Mouse (Mus musculus): Measurements from ENCODE around the gene Zfp574. TPM values are rescaled to one million over a fixed set of nuclear protein-coding genes. Genes with fewer than 3 reads are reported as not detected.
"Not testable (repeated sequence)": the region's sequence is repeated elsewhere in the genome, so short reads cannot be mapped to it uniquely, and the experiment has no call there.

The Zfp574 gene
- polyA plus RNA-seq, 1 experiment, result 65.0 TPM

DNA sequence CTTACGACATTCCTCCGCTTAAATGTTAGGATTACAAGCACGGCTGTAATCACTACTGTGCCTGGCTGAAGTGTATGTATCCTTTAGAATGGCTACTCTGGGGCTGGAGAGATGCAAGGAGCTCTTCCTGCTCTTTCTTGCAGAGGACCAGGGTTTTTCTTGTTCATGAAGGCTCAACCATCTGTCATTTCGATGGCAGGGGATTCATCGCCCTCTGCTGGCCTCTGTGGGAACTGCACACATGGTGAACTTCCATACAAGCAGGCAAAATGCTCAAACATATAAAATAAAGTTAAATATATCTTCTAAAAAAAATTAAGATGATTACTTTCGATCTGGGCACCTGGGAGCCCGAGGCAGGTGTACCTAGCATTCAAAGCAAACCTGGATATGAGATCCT is 36.5 kb upstream of the Zfp574 start:
- peak; percentile 72 for DNase-seq
- no peaks in the 10 kb centered on the region for H3K27me3 ChIP-seq (ENCODE audit: control insufficient read depth, insufficient read depth, low read length)
- 44% methylated on average over 7 of the region's 7 CpGs for WGBS
- H3K36me3 ChIP-seq (ENCODE audit: control insufficient read depth, insufficient read depth, low read length), result no peaks in the 10 kb centered on the region
- no peak overlapping the region for H3K4me3 ChIP-seq (ENCODE audit: control insufficient read depth, insufficient read depth, low read length)
- TF ChIP-seq CTCF (IDR thresholded peaks at IDR 0.05; ENCODE audit: borderline replicate concordance, control insufficient read depth, extremely low read depth, insufficient read depth, low read length, poor library complexity), result no peak
- TF ChIP-seq POLR2A (IDR thresholded peaks at IDR 0.05; ENCODE audit: control insufficient read depth, extremely low read depth, insufficient read depth, low read length, poor library complexity), result no peak
- H3K27ac ChIP-seq (ENCODE audit: control insufficient read depth, insufficient read depth, low read length), result no peak overlapping the region
- H3K4me1 ChIP-seq (replicated peaks; ENCODE audit: control insufficient read depth, insufficient read depth, low read length), result no peaks in the 10 kb centered on the region

DNA sequence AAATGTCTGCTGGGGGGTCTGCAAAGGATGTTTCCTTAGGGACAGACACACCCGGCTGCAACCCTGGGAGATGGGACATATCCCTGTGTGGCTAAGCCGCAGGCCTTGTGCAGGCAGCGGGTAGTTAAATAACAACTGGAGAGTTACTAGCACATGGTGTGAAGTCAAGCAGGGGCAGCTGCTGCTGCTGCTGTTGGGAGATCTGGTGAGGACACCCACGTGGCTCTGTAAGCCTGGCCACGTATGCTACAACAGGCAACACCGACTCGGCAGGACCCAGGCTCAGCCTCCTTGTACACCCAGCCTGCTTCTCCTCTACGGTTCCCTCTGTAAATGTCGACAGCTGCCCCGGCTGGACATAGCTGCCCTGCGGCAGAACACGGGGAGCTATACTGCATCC is 30.4 kb upstream of the Zfp574 start:
- TF ChIP-seq CTCF (IDR thresholded peaks at IDR 0.05; ENCODE audit: borderline replicate concordance, control insufficient read depth, extremely low read depth, insufficient read depth, low read length, poor library complexity) (no peak), POLR2A (IDR thresholded peaks at IDR 0.05; ENCODE audit: control insufficient read depth, extremely low read depth, insufficient read depth, low read length, poor library complexity) (no peak)
- no peak overlapping the region for H3K4me3 ChIP-seq (ENCODE audit: control insufficient read depth, insufficient read depth, low read length)
- no peak overlapping the region for H3K27ac ChIP-seq (ENCODE audit: control insufficient read depth, insufficient read depth, low read length)
- WGBS, result 98% methylated on average over 12 of the region's 12 CpGs
- no peaks in the 10 kb centered on the region for H3K36me3 ChIP-seq (ENCODE audit: control insufficient read depth, insufficient read depth, low read length)
- DNase-seq, result no peak
- H3K27me3 ChIP-seq (ENCODE audit: control insufficient read depth, insufficient read depth, low read length), result no peaks in the 10 kb centered on the region
- no peaks in the 10 kb centered on the region for H3K4me1 ChIP-seq (replicated peaks; ENCODE audit: control insufficient read depth, insufficient read depth, low read length)

DNA sequence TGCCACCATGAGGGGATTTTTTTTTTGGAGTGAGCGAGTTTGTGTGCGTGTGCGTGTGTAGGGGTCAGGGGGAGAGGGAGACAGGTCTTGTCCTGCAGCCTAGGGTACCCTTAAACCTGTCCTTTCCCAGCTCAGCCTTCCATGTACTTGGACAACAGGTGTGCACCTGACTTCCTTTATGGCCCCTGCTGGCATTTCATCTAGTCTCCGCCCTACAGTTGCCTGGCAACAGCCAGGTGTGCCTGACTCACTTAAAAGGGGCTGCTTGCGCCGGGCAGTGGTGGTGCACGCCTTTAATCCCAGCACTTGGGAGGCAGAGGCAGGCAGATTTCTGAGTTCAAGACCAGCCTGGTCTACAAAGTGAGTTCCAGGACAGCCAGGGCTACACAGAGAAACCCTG is 27.8 kb upstream of the Zfp574 start:
- not testable (repeated sequence) for DNase-seq; H3K4me3 ChIP-seq (ENCODE audit: control insufficient read depth, insufficient read depth, low read length); H3K36me3 ChIP-seq (ENCODE audit: control insufficient read depth, insufficient read depth, low read length); H3K4me1 ChIP-seq (replicated peaks; ENCODE audit: control insufficient read depth, insufficient read depth, low read length); H3K27ac ChIP-seq (ENCODE audit: control insufficient read depth, insufficient read depth, low read length); H3K27me3 ChIP-seq (ENCODE audit: control insufficient read depth, insufficient read depth, low read length)
- 95% methylated on average over 7 of the region's 7 CpGs for WGBS

DNA sequence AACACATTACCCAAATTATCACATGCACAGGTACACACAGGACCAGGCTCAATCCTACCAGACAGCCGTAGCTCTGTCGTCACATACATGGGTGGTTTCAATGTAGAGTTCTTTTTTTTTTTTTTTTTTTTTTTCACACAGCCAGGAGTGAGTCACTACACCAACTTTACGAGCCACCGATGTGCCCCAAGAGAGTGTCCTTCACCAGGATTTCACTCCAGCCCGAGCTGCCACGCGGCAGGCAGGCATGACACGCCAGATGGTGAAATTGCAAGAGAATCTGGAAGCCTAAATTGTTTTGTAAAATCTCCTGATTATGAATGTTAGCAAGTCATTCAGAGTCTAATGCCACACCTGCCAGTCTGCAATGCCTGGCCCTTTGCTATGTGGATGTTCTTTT is 25.0 kb upstream of the Zfp574 start:
- WGBS, result 97% methylated on average over 8 of the region's 8 CpGs
- no peaks in the 10 kb centered on the region for H3K36me3 ChIP-seq (ENCODE audit: control insufficient read depth, insufficient read depth, low read length)
- TF ChIP-seq CTCF (IDR thresholded peaks at IDR 0.05; ENCODE audit: borderline replicate concordance, control insufficient read depth, extremely low read depth, insufficient read depth, low read length, poor library complexity), result no peak

DNA sequence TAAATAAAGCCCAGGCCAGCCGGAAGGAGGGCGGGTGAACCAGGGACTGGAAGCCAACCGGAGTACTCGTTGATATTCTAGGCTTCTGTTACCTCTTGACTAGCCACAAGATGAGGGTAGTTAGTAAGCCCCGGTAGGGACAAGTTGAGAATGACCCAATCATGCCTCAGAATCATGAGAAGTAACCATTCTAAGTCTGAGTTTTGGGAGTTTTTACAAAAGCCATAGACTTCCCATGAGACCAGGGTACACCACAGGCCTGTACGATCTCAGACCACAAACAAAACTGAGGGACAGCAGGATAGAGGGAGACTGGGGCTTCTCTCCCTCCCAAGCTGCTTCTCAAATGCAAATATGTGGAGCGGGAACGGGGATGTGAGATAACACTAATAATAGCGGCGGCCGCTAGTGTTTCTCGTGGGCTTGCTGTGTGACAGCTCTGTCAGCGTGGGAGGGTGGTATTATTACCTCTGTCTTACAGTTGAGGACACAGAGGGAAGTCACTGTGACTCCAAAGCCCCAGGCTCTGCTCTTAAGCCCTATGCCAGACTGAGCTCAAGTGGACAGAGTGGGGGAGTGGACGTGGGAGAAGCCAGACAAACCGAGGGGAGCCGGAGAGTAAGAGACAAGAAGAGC is 23.0 kb upstream of the Zfp574 start:
- WGBS, result 94% methylated on average over 16 of the region's 16 CpGs
- Histone ChIP-seq H3K27me3 (ENCODE audit: control insufficient read depth, insufficient read depth, low read length) (no peaks in the 10 kb centered on the region), H3K27ac (ENCODE audit: control insufficient read depth, insufficient read depth, low read length) (no peak overlapping the region), H3K4me3 (ENCODE audit: control insufficient read depth, insufficient read depth, low read length) (no peak overlapping the region), H3K4me1 (replicated peaks; ENCODE audit: control insufficient read depth, insufficient read depth, low read length) (no peaks in the 10 kb centered on the region), H3K36me3 (ENCODE audit: control insufficient read depth, insufficient read depth, low read length) (no peaks in the 10 kb centered on the region)
- no peak for DNase-seq
- TF ChIP-seq POLR2A (IDR thresholded peaks at IDR 0.05; ENCODE audit: control insufficient read depth, extremely low read depth, insufficient read depth, low read length, poor library complexity) (no peak), CTCF (IDR thresholded peaks at IDR 0.05; ENCODE audit: borderline replicate concordance, control insufficient read depth, extremely low read depth, insufficient read depth, low read length, poor library complexity) (no peak)

More for the DNA sequence above, 25.0 kb upstream of the Zfp574 start:
- Histone ChIP-seq H3K4me1 (replicated peaks; ENCODE audit: control insufficient read depth, insufficient read depth, low read length) (no peaks in the 10 kb centered on the region), H3K27ac (ENCODE audit: control insufficient read depth, insufficient read depth, low read length) (no peak overlapping the region), H3K27me3 (ENCODE audit: control insufficient read depth, insufficient read depth, low read length) (no peaks in the 10 kb centered on the region), H3K4me3 (ENCODE audit: control insufficient read depth, insufficient read depth, low read length) (no peak overlapping the region)
- no peak for DNase-seq

DNA sequence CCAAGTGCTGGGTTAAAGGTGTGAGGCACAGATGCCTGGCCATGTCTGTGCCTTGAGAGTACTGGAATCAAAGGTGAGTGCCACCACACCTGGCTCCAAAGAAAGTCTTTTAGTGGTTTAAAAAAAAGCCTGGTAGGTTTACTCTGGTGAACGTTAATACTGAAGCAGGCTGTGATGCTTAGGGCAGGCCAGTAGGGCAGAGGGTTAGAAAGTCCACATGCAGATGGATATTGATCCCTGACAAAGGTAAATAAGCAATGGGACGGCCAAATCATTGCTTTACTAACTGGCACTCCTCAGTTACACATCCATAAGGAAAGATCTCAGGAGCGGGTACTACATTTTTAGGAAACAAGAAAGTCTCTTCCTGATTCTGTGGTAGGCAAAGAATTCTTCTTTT is 19.8 kb upstream of the Zfp574 start:
- Histone ChIP-seq H3K27me3 (ENCODE audit: control insufficient read depth, insufficient read depth, low read length) (no peaks in the 10 kb centered on the region), H3K36me3 (ENCODE audit: control insufficient read depth, insufficient read depth, low read length) (no peaks in the 10 kb centered on the region), H3K4me1 (replicated peaks; ENCODE audit: control insufficient read depth, insufficient read depth, low read length) (no peaks in the 10 kb centered on the region), H3K4me3 (ENCODE audit: control insufficient read depth, insufficient read depth, low read length) (no peak overlapping the region), H3K27ac (ENCODE audit: control insufficient read depth, insufficient read depth, low read length) (no peak overlapping the region)
- 94% methylated on average over 3 of the region's 3 CpGs for WGBS
- DNase-seq, result no peak
- no peak for TF ChIP-seq POLR2A (IDR thresholded peaks at IDR 0.05; ENCODE audit: control insufficient read depth, extremely low read depth, insufficient read depth, low read length, poor library complexity)
- no peak for TF ChIP-seq CTCF (IDR thresholded peaks at IDR 0.05; ENCODE audit: borderline replicate concordance, control insufficient read depth, extremely low read depth, insufficient read depth, low read length, poor library complexity)

DNA sequence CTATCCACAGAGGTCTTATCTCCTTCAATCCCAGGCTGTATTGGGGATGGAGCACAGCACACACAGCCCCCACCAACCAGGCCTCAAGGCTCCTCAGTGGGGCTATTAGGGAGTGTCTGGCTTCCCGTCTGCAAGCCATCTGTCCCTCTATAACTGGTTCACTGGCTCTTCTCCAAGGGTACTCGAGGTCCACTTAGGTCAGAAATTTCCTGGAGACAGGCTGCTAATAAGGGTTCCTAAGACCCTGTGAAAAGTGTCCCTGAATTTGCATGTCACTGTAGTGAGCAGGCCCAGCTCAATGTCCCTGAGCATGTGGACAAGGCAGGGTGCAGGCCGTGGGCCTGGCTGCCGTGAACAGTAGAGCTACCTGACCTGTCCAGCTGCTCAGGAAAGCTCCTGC is 15.4 kb upstream of the Zfp574 start:
- H3K27me3 ChIP-seq (ENCODE audit: control insufficient read depth, insufficient read depth, low read length), result no peaks in the 10 kb centered on the region
- no peak overlapping the region for H3K4me3 ChIP-seq (ENCODE audit: control insufficient read depth, insufficient read depth, low read length)
- WGBS, result 89% methylated on average over 4 of the region's 4 CpGs
- no peak for TF ChIP-seq POLR2A (IDR thresholded peaks at IDR 0.05; ENCODE audit: control insufficient read depth, extremely low read depth, insufficient read depth, low read length, poor library complexity)
- TF ChIP-seq CTCF (IDR thresholded peaks at IDR 0.05; ENCODE audit: borderline replicate concordance, control insufficient read depth, extremely low read depth, insufficient read depth, low read length, poor library complexity), result no peak
- no peak overlapping the region for H3K27ac ChIP-seq (ENCODE audit: control insufficient read depth, insufficient read depth, low read length)
- H3K4me1 ChIP-seq (replicated peaks; ENCODE audit: control insufficient read depth, insufficient read depth, low read length), result no peaks in the 10 kb centered on the region
- no peak for DNase-seq
- H3K36me3 ChIP-seq (ENCODE audit: control insufficient read depth, insufficient read depth, low read length), result no peaks in the 10 kb centered on the region

Data from thymus, adult 2 months (tissue).